8 mouse cellular contexts compared by ENCODE assay signal in the genomic region with DNA sequence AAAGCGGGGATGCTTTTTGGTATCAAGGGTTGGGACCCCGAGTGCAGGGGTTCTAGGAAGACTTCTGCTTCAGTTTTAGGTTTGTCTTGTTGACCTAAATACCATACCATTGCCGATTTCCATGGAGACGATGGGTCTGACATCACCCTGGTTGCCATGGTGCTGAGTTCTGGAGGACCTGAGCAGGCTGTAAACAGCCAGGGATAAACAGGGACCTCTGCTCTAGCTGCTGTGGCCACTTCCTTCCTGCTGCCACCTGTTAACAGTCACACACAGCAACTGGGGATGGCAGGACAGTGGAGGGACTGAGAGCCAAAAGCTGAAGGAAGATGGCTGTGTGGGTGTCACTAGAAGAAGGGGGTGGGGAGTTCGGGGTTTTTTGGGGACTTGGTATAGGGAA. TPM values are rescaled to one million over a fixed set of nuclear protein-coding genes. Genes with fewer than 3 reads are reported as not detected.
DNase-seq lines count a peak whose midpoint lies in the region; ATAC-seq and TF ChIP-seq lines count a peak whose summit lies in the region.

No protein-coding gene starts in this region.

- no peaks in the 10 kb centered on the region for H3K9me3 ChIP-seq in heart, embryonic 11.5 days (replicated peaks; ENCODE audit: control insufficient read depth, low read length)
- no peaks in the 10 kb centered on the region for H3K9me3 ChIP-seq in MEL (replicated peaks; ENCODE audit: insufficient read depth, low read length)
- no peaks in the 10 kb centered on the region for H3K9me3 ChIP-seq in forebrain, embryonic 15.5 days

- 37% methylated on average over 5 of the region's 5 CpGs for WGBS in heart, embryonic 11.5 days (ENCODE audit: insufficient replicate concordance)
- WGBS in forebrain, embryonic 15.5 days, result 15% methylated on average over 5 of the region's 5 CpGs

- H3K4me1 ChIP-seq in heart, embryonic 11.5 days (ENCODE audit: control insufficient read depth, insufficient read depth, low read length), result peaks cover 12% of the 10 kb centered on the region; the same call in 1 of the 2 replicates
- H3K4me1 ChIP-seq in MEL (ENCODE audit: control insufficient read depth in 1 of 2, insufficient read depth in 2 of 2, low read length in 2 of 2), result peaks cover 0 to 9% of the 10 kb centered on the region in 2 experiments; a peak in 2 of 4 replicates
- peaks cover 12% of the 10 kb centered on the region for H3K4me1 ChIP-seq in forebrain, embryonic 15.5 days

- H3K4me3 ChIP-seq in heart, embryonic 11.5 days (ENCODE audit: low read depth, low read length), result peak overlapping the region; percentile 57
- peak overlapping the region; percentile 68 to 81 for H3K4me3 ChIP-seq in MEL (ENCODE audit: control insufficient read depth in 1 of 2, insufficient read depth in 1 of 2, low read depth in 2 of 2, low read length in 2 of 2)
- H3K4me3 ChIP-seq in forebrain, embryonic 15.5 days, result peak overlapping the region; percentile 33

- no peak for TF ChIP-seq POLR2A in MEL (IDR thresholded peaks at IDR 0.05; ENCODE audit: control insufficient read depth in 1 of 2, insufficient read depth in 1 of 2, low read depth in 1 of 2, low read length in 2 of 2, poor library complexity in 1 of 2)

- peak overlapping the region; percentile 72 for H3K4me2 ChIP-seq in heart, embryonic 11.5 days
- H3K4me2 ChIP-seq in forebrain, embryonic 15.5 days (replicated peaks), result peak overlapping the region; percentile 37

- ATAC-seq in heart, embryonic 11.5 days (replicated peaks; ENCODE audit: insufficient number of reproducible peaks, low FRiP score, low TSS enrichment), result no peak
- peak; percentile 23; the same call in 1 of the 2 replicates for ATAC-seq in forebrain, embryonic 15.5 days (replicated peaks)

- TF ChIP-seq EP300 in MEL (IDR thresholded peaks at IDR 0.05; ENCODE audit: low read depth in 1 of 2, low read length in 2 of 2), result no peak

- peaks cover under 1% of the 10 kb centered on the region; the same call in 1 of the 2 replicates for H3K79me2 ChIP-seq in MEL (ENCODE audit: control insufficient read depth, insufficient read depth, low read length, poor library complexity)

- DNase-seq in heart, adult 18-20 months, result no peak
- DNase-seq in MEL (ENCODE audit: low read depth, low spot score), result peak; percentile 51
- DNase-seq in kidney, postnatal 10 days, result peak; percentile 54
- peak; percentile 47 for DNase-seq in mesoderm, embryonic 11.5 days (ENCODE audit: low read depth, low spot score)
- DNase-seq in urinary bladder, adult 2 months (ENCODE audit: low spot score), result no peak
- no peak for DNase-seq in ovary, adult 18-20 months (ENCODE audit: low spot score)

- TF ChIP-seq RAD21 in MEL (IDR thresholded peaks at IDR 0.05; ENCODE audit: low read depth, low read length), result no peak

- H3K27me3 ChIP-seq in heart, embryonic 11.5 days (ENCODE audit: control insufficient read depth, insufficient read depth, low read length), result no peaks in the 10 kb centered on the region
- H3K27me3 ChIP-seq in MEL (ENCODE audit: control insufficient read depth in 1 of 2, insufficient read depth in 2 of 2, low read length in 2 of 2), result no peaks in the 10 kb centered on the region
- no peaks in the 10 kb centered on the region for H3K27me3 ChIP-seq in forebrain, embryonic 15.5 days

- H3K9ac ChIP-seq in heart, embryonic 11.5 days (ENCODE audit: low read depth, low read length), result peak overlapping the region; percentile 78
- peak overlapping the region; percentile 67 for H3K9ac ChIP-seq in MEL (ENCODE audit: control insufficient read depth, low read depth, low read length, poor library complexity, severe bottlenecking)
- H3K9ac ChIP-seq in forebrain, embryonic 15.5 days (replicated peaks), result peak overlapping the region; percentile 20; the same call in 1 of the 2 replicates

- no peak for TF ChIP-seq CTCF in MEL (IDR thresholded peaks at IDR 0.05 in 2 of 3, conservative IDR thresholded peaks at IDR 0.05 in 1 of 3; ENCODE audit: control insufficient read depth in 1 of 3, insufficient read depth in 1 of 3, low read depth in 2 of 3, low read length in 3 of 3, poor library complexity in 1 of 3, severe bottlenecking in 1 of 3)

- H3K36me3 ChIP-seq in heart, embryonic 11.5 days (ENCODE audit: control insufficient read depth, insufficient read depth, low read length), result peaks cover 10% of the 10 kb centered on the region
- peaks cover 0 to 8% of the 10 kb centered on the region in 2 experiments; a peak in 2 of 4 replicates for H3K36me3 ChIP-seq in MEL (ENCODE audit: control insufficient read depth in 1 of 2, insufficient read depth in 2 of 2, low read length in 2 of 2)
- peaks cover 29% of the 10 kb centered on the region for H3K36me3 ChIP-seq in forebrain, embryonic 15.5 days

- H3K27ac ChIP-seq in heart, embryonic 11.5 days (ENCODE audit: low read depth, low read length), result peak overlapping the region; percentile 68
- peak overlapping the region; percentile 61; the same call in 1 of the 2 replicates for H3K27ac ChIP-seq in MEL (ENCODE audit: control insufficient read depth, low read depth, low read length)
- H3K27ac ChIP-seq in forebrain, embryonic 15.5 days (replicated peaks), result no peak overlapping the region

TF ChIP-seq in MEL, 35 proteins besides CTCF, POLR2A, EP300 and RAD21:
- TF ChIP-seq ZC3H11A (IDR thresholded peaks at IDR 0.05; ENCODE audit: low read depth, low read length) (no peak), MYB (IDR thresholded peaks at IDR 0.05; ENCODE audit: low read depth, low read length) (no peak), MXI1 (IDR thresholded peaks at IDR 0.05; ENCODE audit: low read depth, low read length) (0 out of 2 replicates have a peak, but pooled peaks have one; percentile 10), SIN3A (IDR thresholded peaks at IDR 0.05; ENCODE audit: low read length) (no peak), BHLHE40 (IDR thresholded peaks at IDR 0.05; ENCODE audit: borderline replicate concordance, low read depth, low read length) (no peak), MAFK (IDR thresholded peaks at IDR 0.05; ENCODE audit: borderline replicate concordance, low read depth, low read length) (no peak), MAZ (IDR thresholded peaks at IDR 0.05; ENCODE audit: low read depth, low read length) (no peak), SMC3 (IDR thresholded peaks at IDR 0.05; ENCODE audit: low read depth, low read length) (peak; percentile 2; the same call in 1 of the 2 replicates), CHD1 (IDR thresholded peaks at IDR 0.05; ENCODE audit: low read depth, low read length) (0 out of 2 replicates have a peak, but pooled peaks have one; percentile 47), MYC (IDR thresholded peaks at IDR 0.05; ENCODE audit: low read depth, low read length) (no peak), ETS1 (IDR thresholded peaks at IDR 0.05; ENCODE audit: low read depth, low read length) (0 out of 2 replicates have a peak, but pooled peaks have one; percentile 19)

RNA-seq across cellular contexts. Expression of gene Pbxip1, which starts 0.8 kb away (rescaled TPM):
- 28.6 and 35.9 TPM in 2 replicates for polyA plus RNA-seq in heart, embryonic 11.5 days (2014; fragmentation: Nextera tagmentation; extraction: Ambion mirVana)
- 10 to 100 TPM; 70.0 to 76.0 TPM for total RNA-seq in heart, adult 18-20 months (2021)
- total RNA-seq in MEL (2012; rRNA removed), result 4.8 and 7.6 TPM in 2 replicates
- 10 to 100 TPM in 1 of 2 experiments, not detected in 1; 10.7 TPM for polyA plus RNA-seq in MEL (2012; ENCODE audit: insufficient read depth in 1 of 2, insufficient read length in 2 of 2, low read depth in 1 of 2, low replicate concordance in 2 of 2, missing spikeins in 1 of 2)
- polyA plus RNA-seq in forebrain, embryonic 15.5 days (2015; fragmentation: Nextera tagmentation; extraction: Ambion mirVana), result 12.1 and 15.1 TPM in 2 replicates
- polyA plus RNA-seq in urinary bladder, adult 2 months (2012; rRNA removed), result 167 and 208 TPM in 2 replicates

RNA-seq across cellular contexts. Expression of gene Pygo2, which starts 7.3 kb away (rescaled TPM):
- 31.1 and 33.7 TPM in 2 replicates for polyA plus RNA-seq in heart, embryonic 11.5 days (2014; fragmentation: Nextera tagmentation; extraction: Ambion mirVana)
- total RNA-seq in heart, adult 18-20 months (2021), result 10 to 100 TPM; 15.3 to 17.0 TPM
- total RNA-seq in MEL (2012; rRNA removed), result 50.8 and 61.1 TPM in 2 replicates
- polyA plus RNA-seq in MEL (2012; ENCODE audit: insufficient read depth in 1 of 2, insufficient read length in 2 of 2, low read depth in 1 of 2, low replicate concordance in 2 of 2, missing spikeins in 1 of 2), result 10 to 100 TPM in 1 of 2 experiments, not detected in 1; 50.3 TPM
- 39.4 and 41.5 TPM in 2 replicates for polyA plus RNA-seq in forebrain, embryonic 15.5 days (2015; fragmentation: Nextera tagmentation; extraction: Ambion mirVana)
- 34.0 and 38.0 TPM in 2 replicates for polyA plus RNA-seq in urinary bladder, adult 2 months (2012; rRNA removed)

RNA-seq across cellular contexts. Expression of gene Pmvk, which starts 17.1 kb away (rescaled TPM):
- 50.4 and 57.2 TPM in 2 replicates for polyA plus RNA-seq in heart, embryonic 11.5 days (2014; fragmentation: Nextera tagmentation; extraction: Ambion mirVana)
- total RNA-seq in heart, adult 18-20 months (2021), result 1 to 10 TPM; 8.4 to 8.8 TPM
- 53.6 and 63.6 TPM in 2 replicates for total RNA-seq in MEL (2012; rRNA removed)
- polyA plus RNA-seq in MEL (2012; ENCODE audit: insufficient read depth in 1 of 2, insufficient read length in 2 of 2, low read depth in 1 of 2, low replicate concordance in 2 of 2, missing spikeins in 1 of 2), result 10 to 100 TPM in 1 of 2 experiments, not detected in 1; 75.7 TPM
- polyA plus RNA-seq in forebrain, embryonic 15.5 days (2015; fragmentation: Nextera tagmentation; extraction: Ambion mirVana), result 80.2 and 80.9 TPM in 2 replicates
- polyA plus RNA-seq in urinary bladder, adult 2 months (2012; rRNA removed), result 21.5 and 23.3 TPM in 2 replicates

RNA-seq across cellular contexts. Expression of gene Shc1, which starts 19.0 kb away (rescaled TPM):
- 42.3 and 51.5 TPM in 2 replicates for polyA plus RNA-seq in heart, embryonic 11.5 days (2014; fragmentation: Nextera tagmentation; extraction: Ambion mirVana)
- 10 to 100 TPM; 33.2 to 36.1 TPM for total RNA-seq in heart, adult 18-20 months (2021)
- total RNA-seq in MEL (2012; rRNA removed), result 41.9 and 49.2 TPM in 2 replicates
- 10 to 100 TPM in 1 of 2 experiments, not detected in 1; 79.8 TPM for polyA plus RNA-seq in MEL (2012; ENCODE audit: insufficient read depth in 1 of 2, insufficient read length in 2 of 2, low read depth in 1 of 2, low replicate concordance in 2 of 2, missing spikeins in 1 of 2)
- 14.3 and 15.8 TPM in 2 replicates for polyA plus RNA-seq in forebrain, embryonic 15.5 days (2015; fragmentation: Nextera tagmentation; extraction: Ambion mirVana)
- polyA plus RNA-seq in urinary bladder, adult 2 months (2012; rRNA removed), result 85.7 and 87.7 TPM in 2 replicates

RNA-seq across cellular contexts. Expression of gene Cks1b, which starts 19.1 kb away (rescaled TPM):
- polyA plus RNA-seq in heart, embryonic 11.5 days (2014; fragmentation: Nextera tagmentation; extraction: Ambion mirVana), result 399 and 411 TPM in 2 replicates
- total RNA-seq in heart, adult 18-20 months (2021), result 1 to 10 TPM; 4.6 to 4.8 TPM
- 271 and 292 TPM in 2 replicates for total RNA-seq in MEL (2012; rRNA removed)
- polyA plus RNA-seq in MEL (2012; ENCODE audit: insufficient read depth in 1 of 2, insufficient read length in 2 of 2, low read depth in 1 of 2, low replicate concordance in 2 of 2, missing spikeins in 1 of 2), result 100 to 1,000 TPM; 177 to 438 TPM
- 165 and 196 TPM in 2 replicates for polyA plus RNA-seq in forebrain, embryonic 15.5 days (2015; fragmentation: Nextera tagmentation; extraction: Ambion mirVana)
- polyA plus RNA-seq in urinary bladder, adult 2 months (2012; rRNA removed), result 21.7 and 29.6 TPM in 2 replicates

Comparison
In these comparisons a context has a peak if more than half of its experiments do, and no peak if none do; other contexts are left out.
1. H3K9ac ChIP-seq: peak in every context shown above with its lines; median percentile 78 in heart, embryonic 11.5 days; 67 in MEL; 20 in forebrain, embryonic 15.5 days.
2. DNase-seq: peak in MEL (single experiment), kidney, postnatal 10 days (single experiment) and mesoderm, embryonic 11.5 days (single experiment); none in heart, adult 18-20 months (0 of 2), urinary bladder, adult 2 months (single experiment) and ovary, adult 18-20 months (single experiment).
3. Peak in every context shown above with its lines, with median percentiles within 50 percentile points of each other: H3K4me3 ChIP-seq.